Mouse (Mus musculus) adrenal gland, postnatal 36 days (tissue): ENCODE measurements around the gene Nupl1. TPM values are rescaled to one million over a fixed set of nuclear protein-coding genes. Genes with fewer than 3 reads are reported as not detected.

Source experiments
- DNase-seq, 2 experiments: peaks; one replicate each; pipeline ENCODE4 v3.0.0; 2021; ENCODE audit warnings: mixed read lengths in 1 of 2
- long read RNA-seq, 2 experiments: library from polyadenylated mRNA; stranded (forward); transcript quantifications; one replicate each; pipeline ENCODE4 v2.0.0; 2021; ENCODE audit warnings: borderline sequencing depth in 2 of 2
- total RNA-seq, 2 experiments: library from RNA; stranded (reverse); gene quantifications; 2 replicates each; pipeline ENCODE4 v1.2.3; 2021

The Nupl1 gene
- total RNA-seq = not detected
- long read RNA-seq, experiment 1 = 0 reads
- long read RNA-seq, experiment 2 = 0 reads

GRCm38 (mm10) chr14:60251281-60252003, at the start of gene Nupl1, which contains the start of gene Gm49336:
Gene Nupl1 (minus strand): TSS chr14:60251431.
Gene Gm49336 (minus strand): TSS chr14:60251507.
- peak; percentile 99 for DNase-seq

- no peak for DNase-seq
Measured at GRCm38 (mm10) chr14:60301024-60301423, 49.8 kb upstream of the Nupl1 start.

GRCm38 (mm10) chr14:60300224-60300991, 49.2 kb upstream of the Nupl1 start:
- DNase-seq = no peak

- no peak for DNase-seq
Measured at GRCm38 (mm10) chr14:60295531-60295930, 44.3 kb upstream of the Nupl1 start.

- DNase-seq = no peak
Measured at GRCm38 (mm10) chr14:60290363-60290762, 39.1 kb upstream of the Nupl1 start.

- DNase-seq = no peak
Measured at GRCm38 (mm10) chr14:60286194-60286863, 35.1 kb upstream of the Nupl1 start.

- DNase-seq = no peak
Measured at GRCm38 (mm10) chr14:60275301-60276276, 24.4 kb upstream of the Nupl1 start.

GRCm38 (mm10) chr14:60273346-60273745, 22.1 kb upstream of the Nupl1 start:
- DNase-seq = no peak

- DNase-seq = peak; percentile 9 to 12
Measured at GRCm38 (mm10) chr14:60269333-60269732, 18.1 kb upstream of the Nupl1 start.

- DNase-seq = peak; percentile 94 to 96
Measured at GRCm38 (mm10) chr14:60264990-60265876, 14.0 kb upstream of the Nupl1 start, which contains the start of gene Mtmr6. Gene Mtmr6 (plus strand): TSS chr14:60265228.

- no peak for DNase-seq
Measured at GRCm38 (mm10) chr14:60262316-60262715, 11.1 kb upstream of the Nupl1 start.

- no peak for DNase-seq
Measured at GRCm38 (mm10) chr14:60257851-60258250, 6.6 kb upstream of the Nupl1 start.

GRCm38 (mm10) chr14:60257101-60257500, 5.9 kb upstream of the Nupl1 start:
- DNase-seq = no peak

- DNase-seq = no peak
Measured at GRCm38 (mm10) chr14:60256356-60256755, 5.1 kb upstream of the Nupl1 start.

- no peak for DNase-seq
Measured at GRCm38 (mm10) chr14:60254774-60255173, 3.5 kb upstream of the Nupl1 start.

- DNase-seq = no peak
Measured at GRCm38 (mm10) chr14:60253466-60253865, 2.2 kb upstream of the Nupl1 start.

GRCm38 (mm10) chr14:60252004-60253000, 1.1 kb upstream of the Nupl1 start:
- peak in 1 of 2 experiments; percentile 12 for DNase-seq

GRCm38 (mm10) chr14:60250879-60251278, 352 bp downstream of the Nupl1 start:
- no peak for DNase-seq

GRCm38 (mm10) chr14:60250366-60250765, 865 bp downstream of the Nupl1 start:
- DNase-seq = no peak
